Mouse (Mus musculus) ovary, postnatal 36 days (tissue): ENCODE measurements at regions not wholly inside any gene's neighbourhood (a gene's known extent, or its start where the extent isn't known, plus 50 kb on each side); places are given as distances from the start of the nearest gene placed in this dataset.

ENCODE experiments used
- DNase-seq: peaks from one replicate; pipeline ENCODE4 v3.0.0; 2022; ENCODE audit warnings: low spot score, mixed read lengths

DNA sequence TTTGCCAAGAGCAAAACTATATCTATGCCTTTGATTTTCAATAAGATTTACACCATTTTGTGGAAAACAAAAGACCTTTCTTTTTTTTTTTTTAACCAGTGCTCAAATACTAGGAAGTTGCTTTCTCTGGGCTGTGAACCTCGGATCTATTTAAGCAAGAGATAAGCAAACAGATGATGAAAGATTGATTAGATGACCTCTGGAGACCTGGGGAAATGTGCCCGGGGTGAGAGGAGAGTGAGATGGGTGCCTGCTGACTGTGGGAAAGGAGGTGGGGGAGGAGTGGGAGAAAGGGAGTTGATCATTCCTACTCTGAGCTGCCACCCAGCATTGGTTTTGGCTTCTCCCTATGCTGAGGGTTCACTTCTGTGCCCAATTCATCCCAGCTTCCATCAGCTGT lies 595.3 kb downstream of the Epha4 start:
- DNase-seq = no peak

DNA sequence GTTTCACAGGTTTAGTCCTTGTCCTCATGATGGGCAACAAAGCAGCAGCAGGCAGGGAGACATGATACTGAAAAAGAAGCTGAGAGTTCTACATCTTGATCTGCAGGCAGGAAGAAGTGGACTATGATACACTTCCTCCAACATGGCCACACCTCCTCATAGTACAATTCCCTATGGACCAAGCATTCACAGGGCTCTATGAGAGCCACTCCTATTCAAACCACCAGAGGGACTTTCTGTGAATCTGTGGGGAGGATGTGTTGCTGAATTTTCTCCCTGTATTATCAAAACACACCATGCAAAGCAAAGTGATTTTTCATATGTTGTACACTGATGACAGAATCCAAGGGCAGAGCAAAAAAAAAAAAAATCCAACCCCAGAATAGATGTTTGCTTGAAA lies 594.3 kb downstream of the Epha4 start:
- no peak for DNase-seq

DNA sequence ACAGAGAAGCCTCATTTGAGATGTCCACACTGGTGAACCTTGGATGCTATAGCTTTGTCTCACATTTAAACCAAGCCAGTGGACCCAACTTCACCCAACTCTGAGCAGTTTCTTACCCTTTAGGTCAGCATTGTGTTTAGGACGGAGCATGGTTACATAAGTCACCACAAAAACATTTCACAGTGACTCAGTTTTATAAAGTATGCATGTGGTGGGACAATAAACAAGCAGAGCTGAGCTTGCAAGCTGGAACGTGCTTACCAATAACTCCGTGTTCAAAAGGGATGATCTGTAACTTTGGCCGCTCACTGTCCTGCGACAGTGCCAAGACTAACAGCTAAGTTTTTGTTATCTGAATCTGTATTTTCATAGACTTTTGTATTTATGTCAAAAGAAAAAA lies 587.8 kb downstream of the Epha4 start:
- DNase-seq = no peak

DNA sequence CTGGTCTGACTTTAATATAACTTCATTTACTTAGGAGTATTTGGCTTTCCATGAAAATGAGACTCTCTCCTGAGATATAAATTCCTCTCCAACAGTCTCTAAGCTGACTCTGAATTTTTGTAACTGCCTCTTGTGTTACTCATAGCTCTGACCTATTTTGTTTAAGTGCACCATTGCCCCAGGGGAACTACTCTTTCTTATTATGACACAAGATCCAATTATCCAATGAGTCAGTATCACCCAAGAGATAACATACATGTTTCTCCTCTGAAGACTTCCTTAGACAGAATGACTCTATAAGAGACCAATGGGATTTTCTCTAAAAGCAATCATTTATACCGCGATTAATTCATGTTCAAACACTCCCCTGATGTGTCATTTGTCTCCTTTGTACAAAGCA lies 586.9 kb downstream of the Epha4 start:
- DNase-seq = no peak

DNA sequence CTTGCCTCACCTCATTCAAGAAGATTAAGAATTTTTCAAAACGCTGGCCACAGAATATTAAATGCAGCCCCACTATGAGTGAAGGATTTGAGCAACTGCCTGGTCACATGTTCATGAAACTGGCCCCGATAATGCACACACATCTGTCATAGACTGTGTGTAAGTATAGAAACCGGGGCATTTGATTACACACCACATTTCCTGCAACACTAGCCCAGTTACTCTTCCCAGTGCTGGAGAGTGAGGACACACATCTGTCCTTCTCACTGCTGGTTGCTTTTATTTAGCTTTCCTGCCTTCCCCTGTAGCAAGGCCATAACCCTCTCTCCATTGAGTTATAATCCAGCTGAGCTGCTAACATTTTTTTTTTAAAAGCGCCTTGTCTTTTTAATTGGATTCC lies 581.4 kb downstream of the Epha4 start:
- DNase-seq = no peak

DNA sequence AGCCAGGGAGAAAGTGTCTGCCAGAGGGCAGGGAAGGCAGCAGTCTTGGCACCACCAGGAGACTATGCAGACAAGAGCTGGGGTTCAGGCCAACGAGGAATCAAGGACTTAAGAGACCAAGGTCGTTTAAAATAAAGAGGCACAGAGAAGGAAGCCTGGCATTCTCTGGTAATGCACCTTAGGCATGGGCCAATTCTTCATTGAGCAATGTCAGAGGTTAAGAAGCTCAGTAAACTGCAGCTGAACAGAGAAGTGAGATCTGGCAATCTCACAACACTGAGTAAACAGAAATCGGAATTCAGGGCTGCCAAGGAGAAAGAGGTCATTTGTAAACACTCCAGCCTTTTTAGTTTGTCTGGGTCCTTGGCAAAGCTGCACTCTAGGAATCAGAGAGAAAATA lies 572.2 kb downstream of the Epha4 start:
- DNase-seq = peak; percentile 45

DNA sequence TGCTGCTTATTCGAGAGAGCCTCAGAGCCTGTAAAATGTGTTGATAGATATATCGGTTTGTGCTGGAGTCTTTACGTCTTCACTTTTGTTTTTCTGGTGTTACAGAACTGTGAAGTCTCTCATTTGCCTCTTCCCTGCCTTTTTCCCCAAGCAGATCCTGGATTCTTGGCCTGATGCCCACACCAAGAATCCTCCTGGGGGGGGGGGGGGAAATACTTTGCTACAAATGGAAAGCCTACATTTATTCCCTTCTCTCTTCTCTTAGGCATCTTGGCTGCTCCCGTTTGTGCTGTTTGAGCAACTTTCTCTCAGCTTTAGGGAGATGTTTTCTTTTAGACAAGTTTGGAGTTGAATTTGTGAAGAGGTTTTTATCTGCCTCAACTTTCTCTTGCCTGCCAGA lies 570.8 kb downstream of the Epha4 start:
- DNase-seq = no peak

DNA sequence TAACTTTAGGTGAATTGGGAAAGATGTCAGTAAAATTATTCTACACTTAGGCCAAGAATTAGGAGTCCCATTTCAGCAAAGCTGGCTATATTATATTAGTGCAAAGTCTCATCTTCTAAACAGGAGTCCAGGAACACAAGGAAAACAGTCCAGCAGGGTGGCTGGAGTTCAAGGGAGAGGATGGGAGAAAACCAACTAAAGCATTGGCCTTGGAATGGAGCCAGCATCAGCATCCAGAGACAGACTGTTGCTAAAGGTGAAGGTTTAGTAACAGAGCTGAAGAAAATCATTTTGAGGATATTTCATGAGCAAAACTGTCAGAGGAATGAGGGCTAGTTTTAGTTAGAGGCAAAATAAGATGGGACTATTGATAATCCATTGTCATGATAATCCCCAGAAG lies 559.9 kb downstream of the Epha4 start:
- DNase-seq = no peak

DNA sequence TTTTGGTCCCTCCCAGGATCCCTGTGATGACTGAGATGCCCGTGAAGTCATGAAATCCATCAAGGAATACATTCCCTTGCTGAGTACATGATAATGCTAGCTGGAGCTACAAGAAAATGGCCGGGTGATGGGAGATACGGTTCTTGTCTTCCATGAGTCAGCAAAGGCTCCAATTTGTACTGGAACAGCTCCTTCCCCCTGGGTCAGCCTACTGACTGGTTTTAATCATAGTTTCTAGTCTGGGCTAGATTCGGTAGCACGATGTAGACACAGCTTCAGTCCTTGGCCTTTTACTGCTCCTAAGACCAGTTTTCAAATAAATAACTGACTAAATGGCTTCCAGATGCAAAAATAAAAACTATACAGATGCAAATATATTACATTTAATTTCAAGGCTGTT lies 557.5 kb downstream of the Epha4 start:
- no peak for DNase-seq

DNA sequence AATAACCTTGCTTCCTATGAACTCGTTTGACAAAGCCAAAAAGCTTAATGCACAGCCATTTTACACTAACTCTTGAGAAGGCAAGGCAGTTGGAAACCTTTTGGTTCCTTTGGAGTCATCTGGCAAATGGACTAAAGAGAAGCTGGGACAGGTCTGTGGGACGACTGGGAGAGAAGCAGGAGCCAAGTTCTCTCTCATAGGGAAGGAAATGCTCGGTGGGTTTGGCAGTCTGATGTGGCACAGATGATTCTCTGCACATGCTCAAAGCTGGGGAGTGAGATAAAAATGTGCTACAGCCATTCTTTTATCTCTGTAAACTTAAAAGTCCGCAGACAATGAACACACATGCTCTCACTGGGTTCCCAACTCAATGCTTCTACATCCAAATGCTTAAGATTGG lies 556.2 kb downstream of the Epha4 start:
- DNase-seq = no peak

DNA sequence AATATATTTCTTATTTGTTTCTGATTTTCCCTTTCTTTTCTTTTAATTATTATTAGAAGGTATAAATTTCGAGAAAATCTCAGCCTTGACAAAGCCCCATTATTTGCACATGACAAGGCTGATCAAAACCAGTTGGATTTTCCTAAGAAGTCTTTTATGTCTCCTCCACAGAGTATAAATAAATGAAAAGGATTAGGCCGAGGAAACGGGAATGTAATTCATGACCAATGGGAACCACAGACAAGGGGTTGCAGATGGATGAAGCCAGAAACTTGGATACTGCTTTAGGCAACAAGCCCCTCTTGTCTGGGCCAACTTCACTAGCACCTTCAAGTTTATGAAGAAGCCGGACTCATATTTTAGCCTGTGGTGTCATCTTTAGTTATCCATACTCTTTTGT lies 542.4 kb downstream of the Epha4 start:
- no peak for DNase-seq

DNA sequence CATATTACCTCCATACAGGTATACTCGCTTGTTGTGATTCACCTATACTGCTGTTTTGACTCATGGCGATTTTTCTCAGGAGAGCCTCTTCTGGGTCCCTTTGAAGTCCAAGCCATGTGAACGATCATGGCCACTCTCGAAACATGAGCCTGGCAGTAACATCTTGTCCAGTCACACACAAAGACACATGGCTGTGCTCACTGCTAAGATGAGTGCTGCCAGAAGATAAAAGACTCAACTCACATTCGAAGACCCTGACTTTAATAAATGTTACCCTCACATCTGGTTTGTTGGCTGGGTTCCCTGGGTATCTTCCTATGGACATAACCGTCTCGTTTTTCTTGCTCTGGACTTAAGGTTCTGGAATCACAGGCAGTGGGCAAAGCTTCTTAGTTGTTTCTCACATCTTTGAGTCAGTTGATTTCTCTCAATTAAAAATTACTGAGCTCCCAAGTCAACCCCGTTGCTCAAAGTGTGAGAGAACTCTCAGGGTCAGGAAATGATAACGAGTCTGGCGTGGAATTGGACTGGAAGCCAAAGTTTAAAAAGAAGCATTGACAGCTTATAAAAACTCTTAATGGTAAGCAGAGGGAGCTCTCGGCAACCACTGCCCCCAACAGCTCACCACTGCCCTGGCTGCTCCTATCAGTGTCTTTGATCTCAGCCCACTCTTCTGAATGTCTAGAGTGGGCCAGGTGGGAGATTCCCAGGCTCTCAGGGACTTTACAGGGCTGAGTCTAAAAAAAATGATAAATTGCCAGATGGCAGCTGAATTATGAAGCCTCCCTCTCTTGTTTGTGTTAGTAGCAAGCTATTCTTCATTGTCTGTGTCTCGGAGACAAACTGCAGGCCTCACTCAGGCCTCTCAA lies 539.6 kb downstream of the Epha4 start:
- no peak for DNase-seq

DNA sequence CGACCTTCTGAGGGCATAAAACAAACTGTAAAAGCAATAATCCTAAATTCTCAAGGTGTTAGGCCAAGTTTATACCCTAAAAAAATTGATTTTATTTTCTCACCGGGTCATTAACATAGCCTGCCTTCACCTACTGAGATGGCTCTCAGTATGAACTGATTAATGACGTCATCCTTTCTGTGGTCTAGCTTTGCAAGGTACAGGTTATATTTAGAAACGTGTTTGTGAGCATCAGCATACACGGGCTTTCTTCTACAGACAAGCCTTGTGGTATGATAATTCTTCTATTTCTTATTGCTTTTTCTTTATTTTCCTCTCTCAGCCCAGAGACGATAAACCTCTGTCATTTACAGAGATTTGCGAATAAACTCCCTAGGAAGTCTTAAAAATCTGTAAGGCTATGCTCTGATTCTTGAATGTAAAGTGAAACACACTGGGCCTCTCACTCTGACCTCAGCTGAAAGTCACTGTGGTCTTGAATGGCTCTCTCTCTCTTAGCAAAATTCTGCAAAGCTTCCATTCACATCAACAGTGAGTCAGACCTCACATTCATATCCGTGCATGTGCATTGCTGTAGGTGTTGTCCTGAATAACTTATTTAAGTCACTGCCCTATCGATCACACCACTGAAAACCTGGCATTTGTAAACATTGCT lies 534.3 kb downstream of the Epha4 start:
- no peak for DNase-seq

DNA sequence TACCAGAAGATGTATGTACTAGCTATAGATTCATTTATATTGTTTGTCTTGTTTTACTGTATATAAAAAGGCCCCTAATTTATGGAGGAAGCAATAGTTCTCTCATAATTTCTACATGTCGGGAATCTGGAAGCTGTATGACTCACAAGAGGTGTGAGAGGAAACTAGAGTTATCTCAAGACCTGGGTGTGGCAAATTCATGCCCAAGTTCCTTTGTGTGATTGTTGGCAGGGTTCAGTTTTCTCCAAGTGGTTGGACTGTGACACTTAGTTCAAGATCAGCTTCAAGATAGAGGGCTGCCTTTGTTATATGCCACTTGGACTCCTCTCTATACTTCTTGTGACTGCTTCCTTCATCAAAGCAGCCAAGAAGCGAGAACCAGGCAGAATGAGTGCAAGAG lies 521.1 kb downstream of the Epha4 start:
- no peak for DNase-seq

DNA sequence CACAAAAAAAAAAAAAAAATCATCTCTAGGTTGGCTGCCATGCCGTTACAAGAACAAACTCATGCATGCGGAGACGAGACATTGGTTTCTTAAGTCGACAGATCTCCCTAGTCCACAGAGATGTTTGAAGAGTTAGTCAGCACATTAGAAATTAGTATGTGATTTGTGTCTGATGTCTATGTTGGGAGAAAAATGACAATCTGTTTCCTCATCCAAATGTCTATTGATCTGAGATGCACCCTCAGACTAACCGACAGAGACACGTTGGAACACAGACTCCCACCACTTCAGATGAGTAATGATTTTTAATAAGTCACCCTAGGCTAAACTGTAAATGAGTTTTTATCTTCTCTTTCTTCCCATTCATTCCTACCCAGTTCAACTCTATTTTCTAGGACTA lies 506.9 kb downstream of the Epha4 start:
- DNase-seq = no peak

DNA sequence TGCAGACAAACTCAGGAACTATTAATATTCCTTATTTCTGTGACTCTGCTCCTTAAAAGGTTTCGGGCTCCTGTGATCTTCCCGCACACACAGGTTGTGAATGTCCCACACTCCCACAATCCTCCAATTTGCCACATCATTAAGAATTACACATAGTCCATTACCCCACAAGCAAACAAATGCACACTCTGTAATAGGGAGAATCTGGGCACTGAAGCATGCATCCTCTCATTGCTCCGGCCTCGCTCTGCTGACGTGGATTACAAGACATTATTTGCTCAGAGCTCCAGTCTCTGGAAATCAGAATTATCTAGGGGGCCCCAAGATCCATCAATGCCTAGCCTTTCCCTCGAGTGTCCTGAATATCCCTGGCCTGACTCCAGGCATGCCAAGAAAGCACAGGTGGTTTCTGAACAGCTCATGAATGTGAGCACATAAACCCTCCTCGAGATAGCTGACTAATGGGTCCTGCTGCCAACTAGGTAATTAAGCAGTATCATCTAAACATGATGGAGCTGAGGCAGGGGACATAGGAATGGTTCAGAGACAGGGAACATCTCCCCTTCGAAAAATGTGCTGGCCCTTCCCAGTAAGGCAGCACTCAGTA lies 504.2 kb downstream of the Epha4 start:
- no peak for DNase-seq

DNA sequence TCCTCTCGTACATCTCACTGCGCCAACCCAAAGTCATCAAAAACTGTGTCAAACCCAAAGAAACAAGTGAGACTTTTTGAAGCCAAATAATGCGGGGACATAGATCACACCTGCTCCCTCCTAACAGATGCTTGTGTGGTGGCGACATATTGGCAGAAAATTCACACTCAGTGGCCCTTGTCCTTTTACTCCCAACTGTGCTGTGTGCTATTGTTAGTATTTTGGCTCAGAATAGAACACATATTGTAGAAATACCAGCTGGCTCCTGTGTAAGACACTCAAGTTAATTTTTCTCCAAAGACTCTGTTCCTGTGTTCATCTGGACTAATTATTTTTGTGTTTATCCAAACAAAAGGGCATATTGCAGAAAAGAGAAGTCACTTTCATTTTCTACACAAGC lies 487.2 kb downstream of the Epha4 start:
- no peak for DNase-seq

DNA sequence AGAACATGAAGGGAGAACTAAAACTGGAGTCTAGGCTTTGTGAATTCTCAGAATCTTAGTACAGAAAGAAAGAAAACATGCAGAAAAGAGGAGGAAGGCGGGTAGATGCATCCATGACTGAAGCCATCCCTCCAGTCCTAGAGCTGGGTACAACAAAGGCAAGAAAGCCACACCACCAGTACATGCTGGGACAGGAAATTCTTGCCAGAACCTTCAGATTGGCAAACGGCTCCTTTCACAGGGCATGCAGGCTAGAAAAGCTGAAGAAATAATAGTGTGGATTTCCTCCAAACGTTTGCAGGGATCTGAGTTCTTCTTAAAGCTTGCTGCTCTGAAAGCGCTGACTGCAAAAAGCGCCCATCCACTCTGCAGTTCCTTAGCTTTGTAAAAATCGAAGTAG lies 486.7 kb downstream of the Epha4 start:
- DNase-seq = no peak

DNA sequence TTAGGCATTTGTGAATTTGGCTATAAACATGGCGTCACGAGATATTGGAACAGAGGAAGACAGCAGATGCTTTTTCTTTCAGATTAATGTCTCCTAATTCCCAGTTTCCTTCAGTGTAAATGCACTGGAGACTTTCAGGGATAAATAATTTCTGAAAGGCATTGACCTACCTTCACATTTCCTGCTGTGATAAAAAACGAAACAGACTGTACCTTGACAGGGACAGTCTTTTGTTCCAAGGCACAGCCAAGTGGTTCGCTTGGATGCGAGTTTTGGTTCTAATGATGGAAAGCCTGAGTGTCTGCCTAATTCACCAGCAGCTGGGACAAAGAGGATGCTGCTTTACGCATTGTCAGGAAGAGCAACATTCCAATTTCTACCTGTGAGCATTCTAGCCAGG lies 485.8 kb downstream of the Epha4 start:
- DNase-seq = no peak

DNA sequence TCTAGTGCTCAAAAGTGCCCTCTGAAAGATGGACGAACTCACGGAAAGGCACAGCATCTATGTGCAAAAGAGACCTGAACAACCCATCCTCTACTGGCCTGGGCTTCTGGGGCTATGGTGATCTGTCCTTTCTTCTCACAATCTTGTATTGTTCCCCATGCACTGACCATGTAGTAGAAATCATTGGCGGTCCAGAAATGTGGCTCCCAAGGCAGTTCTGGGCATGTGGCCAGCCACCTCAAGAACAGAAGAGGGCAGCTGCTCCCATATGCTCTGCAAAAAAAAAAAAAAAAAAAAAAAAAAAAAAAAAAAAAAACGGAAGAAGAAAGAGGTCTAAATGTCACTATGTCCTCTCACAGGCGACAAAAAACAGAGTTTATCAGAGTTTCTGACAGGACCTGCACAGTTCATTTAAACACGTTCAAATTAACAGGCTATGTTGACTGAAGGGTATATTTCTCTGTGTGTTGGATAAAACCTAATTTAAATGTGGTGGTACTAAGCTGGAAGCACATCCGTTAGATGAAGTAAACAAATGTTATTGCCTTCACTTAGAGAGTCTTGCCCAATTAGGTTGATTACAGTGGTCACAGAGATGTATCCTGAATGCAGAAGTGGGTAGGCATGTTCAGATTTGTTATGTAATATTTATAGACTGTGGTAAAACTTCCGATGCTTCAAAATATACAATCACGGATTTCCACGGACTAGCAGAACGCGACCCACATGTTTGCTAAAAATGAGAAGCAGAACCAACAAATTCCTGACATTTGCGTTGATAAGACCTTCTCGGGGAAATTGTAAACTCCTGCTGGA lies 470.9 kb downstream of the Epha4 start:
- peak; percentile 38 for DNase-seq

DNA sequence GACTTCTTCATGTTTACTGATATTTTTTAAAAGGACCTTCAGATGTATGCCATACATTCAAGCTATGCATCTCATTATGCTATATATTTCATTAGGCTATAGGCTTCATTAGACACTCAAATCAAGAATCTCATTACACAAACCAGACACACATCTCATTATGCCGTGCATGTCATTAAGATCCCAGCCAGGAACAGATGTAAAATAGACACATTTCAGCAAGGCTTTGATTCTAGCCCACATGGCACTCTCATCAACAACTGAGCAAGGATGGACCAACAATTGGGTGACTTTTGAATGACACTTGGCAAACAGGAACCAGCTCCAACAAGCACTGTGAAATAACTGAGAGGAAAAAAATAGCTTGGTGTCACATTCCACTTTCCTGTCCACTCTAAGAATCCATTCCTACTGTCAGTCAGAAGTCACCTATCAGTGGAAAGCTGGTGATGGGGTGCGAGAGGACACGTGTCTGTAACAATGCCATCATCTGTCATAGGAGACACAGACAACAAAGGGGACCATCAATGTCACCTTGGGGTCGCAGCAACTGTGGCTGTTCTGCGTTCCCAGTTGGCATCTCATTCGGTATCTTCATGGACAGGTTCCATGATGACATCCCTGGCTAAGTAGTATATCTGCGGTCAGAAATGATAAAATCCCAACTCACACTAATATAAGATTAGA lies 466.0 kb downstream of the Epha4 start:
- DNase-seq = no peak

DNA sequence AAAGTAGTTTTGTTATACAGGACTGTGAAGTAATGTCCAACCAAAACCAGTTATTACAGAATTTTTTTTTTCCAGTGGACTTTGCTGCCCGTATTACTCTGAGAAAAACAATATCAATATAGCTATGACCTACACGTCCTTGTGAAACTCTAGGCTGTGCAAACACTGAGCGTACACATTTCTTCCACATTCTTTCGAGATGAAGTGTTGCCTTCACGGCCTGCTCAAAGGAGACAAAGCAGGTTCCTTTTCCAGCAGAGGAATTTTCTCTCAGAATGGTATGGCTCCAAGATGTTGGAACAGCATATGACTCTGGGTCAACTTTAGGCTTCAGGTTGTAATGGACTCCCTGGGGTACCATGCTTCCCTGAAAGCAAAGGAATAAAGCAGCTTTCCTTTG lies 463.6 kb downstream of the Epha4 start:
- DNase-seq = no peak
